Mouse (Mus musculus): ENCODE results near the gene Rad51b.

Gene Rad51b

GRCm38 (mm10) chr12:79613061-79613788 is 316.1 kb downstream of the Rad51b start:
- DNase-seq (ENCODE audit: low read depth, low spot score) = no peak

- peak; percentile 36 for DNase-seq (ENCODE audit: low read depth, low spot score)
These were observed 316.9 kb downstream of the Rad51b start for GRCm38 (mm10) chr12:79613846-79614582.

- no peak for DNase-seq (ENCODE audit: low read depth, low spot score)
These were observed 317.5 kb downstream of the Rad51b start for GRCm38 (mm10) chr12:79614583-79614953.

GRCm38 (mm10) chr12:79615717-79616316 is 318.7 kb downstream of the Rad51b start:
- DNase-seq (ENCODE audit: low read depth, low spot score) = no peak

GRCm38 (mm10) chr12:79619009-79619408 is 321.9 kb downstream of the Rad51b start:
- no peak for DNase-seq (ENCODE audit: low read depth, low spot score)

- DNase-seq (ENCODE audit: low read depth, low spot score) = no peak
These were observed 323.6 kb downstream of the Rad51b start for GRCm38 (mm10) chr12:79620693-79621092.

- DNase-seq (ENCODE audit: low read depth, low spot score) = no peak
These were observed 326.2 kb downstream of the Rad51b start for GRCm38 (mm10) chr12:79623308-79623707.

- peak; percentile 71 for DNase-seq (ENCODE audit: low read depth, low spot score)
These were observed 328.8 kb downstream of the Rad51b start for GRCm38 (mm10) chr12:79625699-79626554.

GRCm38 (mm10) chr12:79626555-79627080 is 329.5 kb downstream of the Rad51b start:
- DNase-seq (ENCODE audit: low read depth, low spot score) = no peak

GRCm38 (mm10) chr12:79627351-79628120 is 330.5 kb downstream of the Rad51b start:
- DNase-seq (ENCODE audit: low read depth, low spot score) = no peak

GRCm38 (mm10) chr12:79628121-79628774 is 331.2 kb downstream of the Rad51b start:
- DNase-seq (ENCODE audit: low read depth, low spot score) = no peak

- no peak for DNase-seq (ENCODE audit: low read depth, low spot score)
These were observed 333.1 kb downstream of the Rad51b start for GRCm38 (mm10) chr12:79629945-79630850.

- no peak for DNase-seq (ENCODE audit: low read depth, low spot score)
These were observed 336.5 kb downstream of the Rad51b start for GRCm38 (mm10) chr12:79633458-79634106.

- peak; percentile 7 for DNase-seq (ENCODE audit: low read depth, low spot score)
These were observed 344.6 kb downstream of the Rad51b start for GRCm38 (mm10) chr12:79641570-79642285.

GRCm38 (mm10) chr12:79642715-79643114 is 345.6 kb downstream of the Rad51b start:
- DNase-seq (ENCODE audit: low read depth, low spot score) = no peak

GRCm38 (mm10) chr12:79645656-79646055 is 348.6 kb downstream of the Rad51b start:
- DNase-seq (ENCODE audit: low read depth, low spot score) = no peak

GRCm38 (mm10) chr12:79646646-79647164 is 349.6 kb downstream of the Rad51b start:
- DNase-seq (ENCODE audit: low read depth, low spot score) = no peak

GRCm38 (mm10) chr12:79647382-79647781 is 350.3 kb downstream of the Rad51b start:
- DNase-seq (ENCODE audit: low read depth, low spot score) = no peak
